Mouse (Mus musculus): Measurements from ENCODE around the gene Ctns.

Gene Ctns

GRCm38 (mm10) chr11:73137591-73138501, 61.0 kb downstream of the Ctns start, which contains the start of gene Haspin:
Gene Haspin (minus strand): TSS chr11:73138294.
- peak; percentile 92 to 94 for DNase-seq

- peak in 1 of 2 experiments; percentile 19 for DNase-seq
Measured at GRCm38 (mm10) chr11:73137116-73137515, 61.7 kb downstream of the Ctns start.

- no peak for DNase-seq
Measured at GRCm38 (mm10) chr11:73136587-73136986, 62.3 kb downstream of the Ctns start.

- DNase-seq, result no peak
Measured at GRCm38 (mm10) chr11:73134222-73134621, 64.6 kb downstream of the Ctns start.
